Mouse (Mus musculus): Measurements from ENCODE around the gene Cxcl9. TPM values are rescaled to one million over a fixed set of nuclear protein-coding genes. Genes with fewer than 3 reads are reported as not detected.

Cxcl9 gene
- polyA plus RNA-seq, 1 experiment from 2014 or later = not detected

- peaks cover 12% of the 10 kb centered on the region for H3K4me1 ChIP-seq (replicated peaks)
- no peaks in the 10 kb centered on the region for H3K9me3 ChIP-seq
- no peaks in the 10 kb centered on the region for H3K27me3 ChIP-seq
- H3K4me3 ChIP-seq = no peak overlapping the region
- WGBS = 89% methylated on average over 3 of the region's 3 CpGs
- no peak overlapping the region for H3K27ac ChIP-seq (replicated peaks)
- no peak overlapping the region for H3K4me2 ChIP-seq
- no peak for ATAC-seq (ENCODE audit: low read depth)
- no peak overlapping the region for H3K9ac ChIP-seq
- peaks cover 63% of the 10 kb centered on the region for H3K36me3 ChIP-seq
Measured at GRCm38 (mm10) chr5:92304291-92304690, 23.6 kb downstream of the Cxcl9 start.

- Histone ChIP-seq H3K27ac (replicated peaks) (no peak overlapping the region), H3K27me3 (no peaks in the 10 kb centered on the region), H3K9ac (no peak overlapping the region), H3K4me2 (no peak overlapping the region), H3K36me3 (peaks cover 81% of the 10 kb centered on the region), H3K9me3 (no peaks in the 10 kb centered on the region), H3K4me1 (replicated peaks) (no peaks in the 10 kb centered on the region), H3K4me3 (no peak overlapping the region)
- 93% methylated on average over 13 of the region's 13 CpGs for WGBS
- no peak for ATAC-seq (ENCODE audit: low read depth)
Measured at GRCm38 (mm10) chr5:92302149-92302840, 25.6 kb downstream of the Cxcl9 start.

- no peak overlapping the region for H3K4me2 ChIP-seq
- no peaks in the 10 kb centered on the region for H3K4me1 ChIP-seq (replicated peaks)
- H3K27me3 ChIP-seq = no peaks in the 10 kb centered on the region
- no peak overlapping the region for H3K27ac ChIP-seq (replicated peaks)
- H3K4me3 ChIP-seq = no peak overlapping the region
- H3K9me3 ChIP-seq = no peaks in the 10 kb centered on the region
- WGBS = 95% methylated on average over 2 of the region's 2 CpGs
- ATAC-seq (ENCODE audit: low read depth) = no peak
- H3K36me3 ChIP-seq = peaks cover 94% of the 10 kb centered on the region
- H3K9ac ChIP-seq = no peak overlapping the region
Measured at GRCm38 (mm10) chr5:92294525-92294924, 33.4 kb downstream of the Cxcl9 start.

- Histone ChIP-seq H3K4me1 (replicated peaks) (no peaks in the 10 kb centered on the region), H3K4me2 (no peak overlapping the region), H3K27ac (replicated peaks) (no peak overlapping the region), H3K9me3 (no peaks in the 10 kb centered on the region), H3K36me3 (peaks cover 97% of the 10 kb centered on the region), H3K4me3 (no peak overlapping the region), H3K27me3 (no peaks in the 10 kb centered on the region), H3K9ac (no peak overlapping the region)
- ATAC-seq (ENCODE audit: low read depth) = no peak
- WGBS = 95% methylated on average over 6 of the region's 6 CpGs
Measured at GRCm38 (mm10) chr5:92291652-92292414, 36.0 kb downstream of the Cxcl9 start.

GRCm38 (mm10) chr5:92287840-92288239 lies 40.0 kb downstream of the Cxcl9 start:
- Histone ChIP-seq H3K9ac (no peak overlapping the region), H3K36me3 (peaks cover 78% of the 10 kb centered on the region), H3K4me1 (replicated peaks) (no peaks in the 10 kb centered on the region), H3K4me2 (no peak overlapping the region), H3K27me3 (no peaks in the 10 kb centered on the region), H3K4me3 (no peak overlapping the region), H3K9me3 (no peaks in the 10 kb centered on the region), H3K27ac (replicated peaks) (no peak overlapping the region)
- no peak for ATAC-seq (ENCODE audit: low read depth)
- WGBS = 90% methylated on average over 6 of the region's 6 CpGs

- H3K9ac ChIP-seq = no peak overlapping the region
- ATAC-seq (ENCODE audit: low read depth) = no peak
- H3K36me3 ChIP-seq = peaks cover 33% of the 10 kb centered on the region
- 82% methylated on average over 3 of the region's 3 CpGs for WGBS
- no peak overlapping the region for H3K4me2 ChIP-seq
- no peaks in the 10 kb centered on the region for H3K27me3 ChIP-seq
- H3K27ac ChIP-seq (replicated peaks) = no peak overlapping the region
- H3K9me3 ChIP-seq = no peaks in the 10 kb centered on the region
- no peak overlapping the region for H3K4me3 ChIP-seq
- peaks cover 7% of the 10 kb centered on the region for H3K4me1 ChIP-seq (replicated peaks)
Measured at GRCm38 (mm10) chr5:92283107-92283506, 44.8 kb downstream of the Cxcl9 start.

- H3K9ac ChIP-seq = no peak overlapping the region
Measured at GRCm38 (mm10) chr5:92282571-92282970, 45.3 kb downstream of the Cxcl9 start.

GRCm38 (mm10) chr5:92278942-92279537 lies 48.8 kb downstream of the Cxcl9 start:
- Histone ChIP-seq H3K9ac (0 out of 2 replicates have a peak overlapping the region, but pooled peaks have one; percentile 75), H3K4me1 (replicated peaks) (peaks cover 10% of the 10 kb centered on the region), H3K27ac (replicated peaks) (peak overlapping the region; percentile 65), H3K27me3 (no peaks in the 10 kb centered on the region), H3K4me2 (peak overlapping the region; percentile 93), H3K36me3 (no peaks in the 10 kb centered on the region), H3K4me3 (no peak overlapping the region), H3K9me3 (no peaks in the 10 kb centered on the region)
- ATAC-seq (ENCODE audit: low read depth) = no peak
- 85% methylated on average over 10 of the region's 10 CpGs for WGBS

More at GRCm38 (mm10) chr5:92282571-92282970, 45.3 kb downstream of the Cxcl9 start:
- no peak overlapping the region for H3K27ac ChIP-seq (replicated peaks)
- H3K36me3 ChIP-seq = peaks cover 28% of the 10 kb centered on the region
- no peaks in the 10 kb centered on the region for H3K27me3 ChIP-seq
- no peak overlapping the region for H3K4me2 ChIP-seq
- H3K4me3 ChIP-seq = no peak overlapping the region
- 82% methylated on average over 4 of the region's 4 CpGs for WGBS
- ATAC-seq (ENCODE audit: low read depth) = no peak
- peaks cover 8% of the 10 kb centered on the region for H3K4me1 ChIP-seq (replicated peaks)
- no peaks in the 10 kb centered on the region for H3K9me3 ChIP-seq

GRCm38 (mm10) chr5:92277437-92278394 lies 50.2 kb downstream of the Cxcl9 start, which contains the start of gene Naaa:
Gene Naaa (minus strand): TSS chr5:92278170.
- Histone ChIP-seq H3K4me2 (peak within 1 kb of the TSS; percentile 93), H3K36me3 (no peaks in the 10 kb centered on the region), H3K9ac (peak within 1 kb of the TSS; percentile 75), H3K4me3 (peak within 1 kb of the TSS; percentile 67), H3K27ac (replicated peaks) (peak within 1 kb of the TSS; percentile 65), H3K9me3 (no peaks in the 10 kb centered on the region), H3K27me3 (no peaks in the 10 kb centered on the region), H3K4me1 (replicated peaks) (peaks cover 10% of the 10 kb centered on the region)
- WGBS = 4% methylated on average over 54 of the region's 54 CpGs
- ATAC-seq (ENCODE audit: low read depth) = peak; percentile 95
